Mouse (Mus musculus): ENCODE measurements around the gene Gm572. TPM values are rescaled to one million over a fixed set of nuclear protein-coding genes. Genes with fewer than 3 reads are reported as not detected.

Gm572 gene
- polyA plus RNA-seq, 1 experiment: 0.17 TPM

- 84% methylated on average over 14 of the region's 14 CpGs for WGBS
- H3K27me3 ChIP-seq (replicated peaks; ENCODE audit: control insufficient read depth, insufficient read depth, low read length): no peaks in the 10 kb centered on the region
- no peak within 1 kb of the TSS for H3K4me3 ChIP-seq (ENCODE audit: insufficient read depth, low read depth, low read length)
- H3K4me1 ChIP-seq (ENCODE audit: control insufficient read depth, insufficient read depth, low read length): no peaks in the 10 kb centered on the region; the same call in 1 of the 2 replicates
- no peak within 1 kb of the TSS for H3K27ac ChIP-seq (ENCODE audit: insufficient read depth, low read depth, low read length)
- TF ChIP-seq CTCF (conservative IDR thresholded peaks at IDR 0.05; ENCODE audit: insufficient read depth, insufficient read length, low read depth, low read length): no peak
- no peak for TF ChIP-seq POLR2A (IDR thresholded peaks at IDR 0.05; ENCODE audit: low read depth, low read length)
- H3K36me3 ChIP-seq (ENCODE audit: control insufficient read depth, insufficient read depth, low read length): no peaks in the 10 kb centered on the region
- no peak for DNase-seq
Observed at GRCm38 (mm10) chr4:148602357-148603120, 40.6 kb upstream of the Gm572 start, which contains the start of gene Masp2. Gene Masp2, plus strand, starts transcription at chr4:148602554.

DNA sequence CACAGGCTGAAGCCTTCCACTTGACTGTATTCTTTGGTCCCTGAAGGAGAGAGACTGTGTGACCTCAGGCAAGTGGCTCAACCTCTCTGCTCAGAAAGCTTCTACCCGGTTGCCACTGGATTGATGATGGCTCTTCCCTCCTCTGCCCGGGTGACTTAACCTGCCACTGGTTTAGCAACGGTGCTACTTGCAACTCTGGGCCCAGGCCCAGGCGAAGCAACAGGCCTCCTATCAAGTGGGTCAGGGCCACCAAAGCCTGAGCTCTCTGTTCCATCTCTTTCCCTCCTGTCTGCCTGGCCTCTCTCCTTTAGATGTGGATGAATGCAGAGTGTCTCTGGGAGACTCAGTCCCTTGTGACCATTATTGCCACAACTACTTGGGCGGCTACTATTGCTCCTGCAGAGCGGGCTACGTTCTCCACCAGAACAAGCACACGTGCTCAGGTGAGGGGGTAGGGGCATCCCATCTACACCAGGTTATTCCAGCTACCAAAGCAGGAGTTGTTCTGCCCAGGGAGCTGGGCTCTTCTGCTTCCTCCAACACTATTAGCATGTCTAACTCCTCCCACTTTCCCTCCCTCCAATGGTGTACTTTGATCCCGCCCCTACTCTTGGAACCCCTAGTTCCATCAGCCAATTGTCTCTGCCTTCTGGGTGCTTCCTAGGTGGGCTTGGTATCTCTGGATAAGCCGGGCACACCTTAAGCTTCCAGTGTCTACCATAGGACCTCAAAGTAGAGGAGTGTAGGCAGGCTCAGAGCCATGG, 39.6 kb upstream of the Gm572 start:
- peaks cover under 1% of the 10 kb centered on the region; the same call in 1 of the 2 replicates for H3K4me1 ChIP-seq (ENCODE audit: control insufficient read depth, insufficient read depth, low read length)
- no peaks in the 10 kb centered on the region for H3K36me3 ChIP-seq (ENCODE audit: control insufficient read depth, insufficient read depth, low read length)
- whole genome bisulfite sequencing: 78% methylated on average over 10 of the region's 10 CpGs
- DNase-seq: no peak
- no peak for TF ChIP-seq POLR2A (IDR thresholded peaks at IDR 0.05; ENCODE audit: low read depth, low read length)
- H3K4me3 ChIP-seq (ENCODE audit: insufficient read depth, low read depth, low read length): no peak overlapping the region
- H3K27me3 ChIP-seq (replicated peaks; ENCODE audit: control insufficient read depth, insufficient read depth, low read length): no peaks in the 10 kb centered on the region
- H3K27ac ChIP-seq (ENCODE audit: insufficient read depth, low read depth, low read length): no peak overlapping the region

- Histone ChIP-seq H3K36me3 (ENCODE audit: control insufficient read depth, insufficient read depth, low read length) (no peaks in the 10 kb centered on the region), H3K4me3 (ENCODE audit: insufficient read depth, low read depth, low read length) (no peak overlapping the region), H3K4me1 (ENCODE audit: control insufficient read depth, insufficient read depth, low read length) (peaks cover 7% of the 10 kb centered on the region), H3K27ac (ENCODE audit: insufficient read depth, low read depth, low read length) (no peak overlapping the region), H3K27me3 (replicated peaks; ENCODE audit: control insufficient read depth, insufficient read depth, low read length) (no peaks in the 10 kb centered on the region)
- WGBS: 75% methylated on average over 7 of the region's 7 CpGs
- TF ChIP-seq CTCF (conservative IDR thresholded peaks at IDR 0.05; ENCODE audit: insufficient read depth, insufficient read length, low read depth, low read length): no peak
- no peak for TF ChIP-seq POLR2A (IDR thresholded peaks at IDR 0.05; ENCODE audit: low read depth, low read length)
- no peak for DNase-seq
Observed at GRCm38 (mm10) chr4:148604141-148604540, 39.0 kb upstream of the Gm572 start.

GRCm38 (mm10) chr4:148604541-148605165, 38.5 kb upstream of the Gm572 start:
- peak; percentile 76 for DNase-seq
- Histone ChIP-seq H3K4me3 (ENCODE audit: insufficient read depth, low read depth, low read length) (no peak overlapping the region), H3K4me1 (ENCODE audit: control insufficient read depth, insufficient read depth, low read length) (peaks cover 10% of the 10 kb centered on the region), H3K36me3 (ENCODE audit: control insufficient read depth, insufficient read depth, low read length) (no peaks in the 10 kb centered on the region), H3K27ac (ENCODE audit: insufficient read depth, low read depth, low read length) (no peak overlapping the region), H3K27me3 (replicated peaks; ENCODE audit: control insufficient read depth, insufficient read depth, low read length) (no peaks in the 10 kb centered on the region)
- TF ChIP-seq CTCF (conservative IDR thresholded peaks at IDR 0.05; ENCODE audit: insufficient read depth, insufficient read length, low read depth, low read length): peak; percentile 72
- TF ChIP-seq POLR2A (IDR thresholded peaks at IDR 0.05; ENCODE audit: low read depth, low read length): no peak
- WGBS: 95% methylated on average over 3 of the region's 3 CpGs

GRCm38 (mm10) chr4:148607758-148608157, 35.4 kb upstream of the Gm572 start:
- 9% methylated on average over 5 of the region's 5 CpGs for WGBS
- no peak overlapping the region for H3K27ac ChIP-seq (ENCODE audit: insufficient read depth, low read depth, low read length)
- peaks cover 16% of the 10 kb centered on the region for H3K4me1 ChIP-seq (ENCODE audit: control insufficient read depth, insufficient read depth, low read length)
- H3K4me3 ChIP-seq (ENCODE audit: insufficient read depth, low read depth, low read length): no peak overlapping the region
- H3K36me3 ChIP-seq (ENCODE audit: control insufficient read depth, insufficient read depth, low read length): peaks cover 1% of the 10 kb centered on the region
- TF ChIP-seq CTCF (conservative IDR thresholded peaks at IDR 0.05; ENCODE audit: insufficient read depth, insufficient read length, low read depth, low read length): peak; percentile 91
- no peak for TF ChIP-seq POLR2A (IDR thresholded peaks at IDR 0.05; ENCODE audit: low read depth, low read length)
- DNase-seq: peak; percentile 84
- H3K27me3 ChIP-seq (replicated peaks; ENCODE audit: control insufficient read depth, insufficient read depth, low read length): no peaks in the 10 kb centered on the region

- Histone ChIP-seq H3K4me3 (ENCODE audit: insufficient read depth, low read depth, low read length) (no peak overlapping the region), H3K27ac (ENCODE audit: insufficient read depth, low read depth, low read length) (peak overlapping the region; percentile 42; the same call in 1 of the 2 replicates), H3K36me3 (ENCODE audit: control insufficient read depth, insufficient read depth, low read length) (peaks cover 3% of the 10 kb centered on the region), H3K4me1 (ENCODE audit: control insufficient read depth, insufficient read depth, low read length) (peaks cover 22% of the 10 kb centered on the region), H3K27me3 (replicated peaks; ENCODE audit: control insufficient read depth, insufficient read depth, low read length) (no peaks in the 10 kb centered on the region)
- TF ChIP-seq CTCF (conservative IDR thresholded peaks at IDR 0.05; ENCODE audit: insufficient read depth, insufficient read length, low read depth, low read length) (no peak), POLR2A (IDR thresholded peaks at IDR 0.05; ENCODE audit: low read depth, low read length) (no peak)
- peak; percentile 55 for DNase-seq
- 58% methylated on average over 5 of the region's 5 CpGs for WGBS
Observed at GRCm38 (mm10) chr4:148609805-148610204, 33.3 kb upstream of the Gm572 start.
